Mouse (Mus musculus) layer of hippocampus, adult 18-20 months (tissue): Measurements from ENCODE around the gene Pou3f3. TPM values are rescaled to one million over a fixed set of nuclear protein-coding genes. Genes with fewer than 3 reads are reported as not detected.
A peak's percentile ranks its signal among the peaks of the same experiment; 100 is the strongest.

Experiments used
- DNase-seq, 2 experiments: peaks; one replicate each; pipeline ENCODE4 v3.0.0; 2022; ENCODE audit warnings: low spot score in 2 of 2
- total RNA-seq, 2 experiments: library from RNA; stranded (reverse); gene quantifications; 2 replicates each; pipeline ENCODE4 v1.2.3; 2021

The Pou3f3 gene
- total RNA-seq, 2 experiments from 2014 or later, result 67.0 to 70.0 TPM

DNA sequence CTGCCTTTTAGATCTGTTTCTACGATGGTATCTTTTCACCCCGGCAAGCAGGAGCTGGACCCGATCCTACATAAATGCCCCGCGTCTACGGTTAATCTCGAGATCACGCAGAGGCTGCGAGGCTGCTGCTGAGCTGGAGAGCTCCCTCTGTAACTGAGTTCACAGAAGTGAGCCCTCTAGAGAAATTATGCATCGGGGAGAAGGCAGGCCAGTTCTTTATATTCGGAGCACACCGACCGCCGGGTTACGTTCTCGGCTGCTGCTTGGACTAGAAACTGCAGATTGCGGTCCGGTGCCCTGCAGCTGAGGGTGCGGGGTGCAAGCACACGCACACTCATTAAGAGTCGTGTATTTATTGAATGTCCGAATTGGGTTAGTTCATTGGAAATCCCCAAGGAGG, 1.7 kb upstream of the Pou3f3 start:
- peak in 1 of 2 experiments; percentile 80 for DNase-seq

DNA sequence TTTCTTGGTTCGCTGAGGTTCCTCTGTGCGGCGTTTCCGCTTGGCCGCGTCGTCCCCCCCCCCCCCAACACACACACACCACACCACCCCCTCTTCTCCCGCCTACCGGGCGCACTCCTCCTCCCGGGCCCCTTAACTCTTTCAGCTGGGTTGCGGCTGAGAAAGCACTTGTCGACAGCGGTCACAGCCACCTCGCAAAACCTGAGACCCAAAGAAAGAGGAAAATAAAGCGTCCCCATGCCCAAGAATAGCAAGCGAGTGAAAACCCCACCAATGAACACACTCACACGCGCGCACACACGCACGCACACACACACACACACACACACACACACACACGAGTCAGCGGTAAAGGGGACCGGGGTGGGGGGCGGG, 1.3 kb upstream of the Pou3f3 start:
- peak in 1 of 2 experiments; percentile 74 for DNase-seq

DNA sequence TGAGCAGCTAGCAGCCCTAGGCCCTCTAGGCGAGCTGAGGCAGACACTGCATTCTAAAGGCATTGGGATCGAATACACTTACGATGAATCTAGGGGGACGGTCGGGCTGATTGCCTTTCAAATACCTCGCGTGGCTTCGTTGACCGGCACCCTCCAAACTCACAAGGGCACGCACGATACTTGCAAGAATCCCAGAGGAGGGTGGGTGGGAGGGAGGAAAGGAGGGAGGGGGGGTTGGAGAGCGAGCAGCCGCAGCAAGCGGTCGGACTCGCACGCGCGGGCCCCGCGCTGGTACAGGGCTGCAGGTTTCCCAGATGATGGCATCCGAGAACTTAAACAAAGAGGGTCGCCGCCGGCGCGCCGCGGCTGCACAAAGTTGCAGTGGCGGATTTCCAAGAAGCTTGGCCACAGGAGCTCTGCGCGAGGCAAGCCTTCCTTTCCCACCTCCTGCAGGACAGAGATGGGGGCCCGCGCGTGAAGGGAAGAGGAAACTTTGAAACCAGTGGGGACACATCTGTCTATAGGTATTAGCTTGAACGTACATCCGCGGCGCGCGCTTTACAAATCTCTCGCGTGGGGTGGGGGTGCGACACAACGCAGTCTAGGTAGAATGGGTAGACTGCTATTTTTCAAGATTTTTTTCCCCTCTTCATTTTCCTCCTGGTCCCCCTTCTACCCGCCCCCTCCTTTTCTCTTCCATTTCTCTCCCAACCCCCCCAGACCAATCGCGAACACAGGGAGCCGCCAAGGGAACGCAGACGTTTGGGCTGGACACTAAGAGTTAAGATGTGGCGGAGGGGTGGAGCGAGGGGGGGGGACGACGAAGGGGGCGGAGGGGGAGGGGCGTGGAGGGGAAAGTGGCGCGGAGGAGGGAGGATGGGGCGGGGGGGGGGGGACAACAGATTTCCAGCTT, 647 bp upstream of the Pou3f3 start:
- peak in 1 of 2 experiments; percentile 69 for DNase-seq

DNA sequence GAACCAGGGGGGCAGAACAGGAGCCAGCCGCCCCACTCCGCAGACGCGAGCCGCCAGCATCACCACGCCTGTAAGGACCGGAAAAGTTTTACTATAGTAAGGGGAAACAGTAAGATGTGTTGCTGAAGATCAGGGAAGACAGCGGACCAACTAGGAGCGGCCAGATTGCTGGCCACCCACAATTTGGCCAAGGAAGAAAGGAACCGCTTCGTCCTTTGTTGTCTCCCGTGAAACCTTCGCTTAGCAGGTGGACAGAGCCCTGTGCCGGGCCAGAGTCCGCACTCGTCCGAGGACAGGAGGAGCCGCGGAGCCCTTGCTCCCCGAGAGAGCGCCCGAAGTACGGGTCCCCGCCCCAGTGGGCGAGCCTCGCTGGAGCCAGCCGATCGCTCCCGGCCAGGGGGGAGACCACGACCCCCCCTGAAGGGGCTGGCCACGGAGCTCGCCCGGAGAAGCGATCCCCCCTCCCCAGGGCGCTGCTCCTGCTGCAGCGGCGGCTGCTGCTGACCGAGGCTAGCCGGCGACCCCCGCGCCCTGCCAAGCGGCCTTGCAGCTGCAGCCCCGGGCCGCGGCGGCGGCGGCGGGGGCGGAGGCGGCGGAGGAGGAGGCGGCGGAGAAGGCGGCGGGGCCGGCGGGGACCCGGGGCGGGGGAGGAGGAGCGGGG, 933 bp downstream of the Pou3f3 start:
- peak in 1 of 2 experiments; percentile 53 for DNase-seq

GRCm38 (mm10) chr1:42697321-42697755, 1.8 kb downstream of the Pou3f3 start:
- DNase-seq, result no peak

DNA sequence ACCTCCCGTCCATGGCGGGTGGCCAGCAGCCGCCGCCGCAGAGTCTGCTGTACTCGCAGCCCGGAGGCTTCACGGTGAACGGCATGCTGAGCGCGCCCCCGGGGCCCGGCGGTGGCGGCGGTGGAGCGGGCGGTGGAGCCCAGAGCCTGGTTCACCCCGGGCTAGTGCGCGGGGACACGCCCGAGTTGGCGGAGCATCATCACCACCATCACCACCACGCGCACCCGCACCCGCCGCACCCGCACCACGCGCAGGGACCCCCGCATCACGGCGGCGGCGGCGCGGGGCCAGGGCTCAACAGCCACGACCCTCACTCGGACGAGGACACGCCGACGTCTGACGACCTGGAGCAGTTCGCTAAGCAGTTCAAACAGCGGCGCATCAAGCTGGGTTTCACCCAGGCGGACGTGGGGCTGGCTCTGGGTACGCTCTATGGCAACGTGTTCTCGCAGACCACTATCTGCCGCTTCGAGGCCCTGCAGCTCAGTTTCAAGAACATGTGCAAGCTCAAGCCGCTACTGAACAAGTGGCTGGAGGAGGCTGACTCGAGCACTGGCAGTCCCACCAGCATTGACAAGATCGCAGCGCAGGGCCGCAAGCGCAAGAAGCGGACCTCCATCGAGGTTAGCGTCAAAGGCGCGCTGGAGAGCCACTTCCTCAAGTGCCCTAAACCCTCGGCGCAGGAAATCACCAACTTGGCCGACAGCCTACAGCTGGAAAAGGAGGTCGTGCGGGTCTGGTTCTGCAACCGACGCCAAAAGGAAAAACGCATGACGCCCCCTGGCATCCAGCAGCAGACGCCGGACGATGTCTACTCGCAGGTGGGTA, 2.4 kb downstream of the Pou3f3 start:
- DNase-seq, result peak in 1 of 2 experiments; percentile 68

DNA sequence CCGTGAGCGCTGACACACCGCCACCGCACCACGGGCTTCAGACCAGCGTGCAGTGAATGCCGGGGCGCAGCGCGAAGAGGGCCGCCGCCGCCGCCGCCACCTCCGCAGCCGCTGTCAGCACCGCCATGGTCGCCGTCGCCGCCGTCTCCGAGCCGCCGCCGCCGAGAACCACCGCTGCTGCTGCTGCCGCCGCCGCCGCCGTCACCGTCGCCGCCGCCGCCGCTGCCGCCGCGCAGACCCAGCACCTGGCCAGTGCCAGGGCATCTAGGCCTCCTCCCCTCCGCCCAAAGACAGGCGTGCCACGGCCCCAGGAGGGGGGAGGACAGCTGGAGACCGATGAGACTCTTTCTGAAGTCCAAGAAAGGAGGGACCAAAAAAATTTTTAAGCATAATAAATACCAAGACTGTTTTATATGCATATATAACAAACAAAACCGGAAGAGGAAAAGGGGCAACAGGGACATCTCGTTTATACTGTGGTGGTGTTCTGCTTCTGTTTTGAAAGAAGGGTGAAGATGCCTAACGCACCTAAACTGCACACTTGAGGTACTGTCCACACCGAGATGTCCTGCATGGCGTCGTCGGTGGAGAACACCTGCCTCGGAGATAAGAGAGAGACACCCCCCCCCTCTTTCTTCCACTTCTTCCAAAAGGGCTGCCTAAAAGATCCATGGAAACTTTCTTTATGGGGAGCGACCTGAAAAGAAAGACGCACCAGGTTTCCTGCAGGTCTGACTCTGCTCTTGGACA, 3.2 kb downstream of the Pou3f3 start:
- no peak for DNase-seq

GRCm38 (mm10) chr1:42699471-42699871, 3.9 kb downstream of the Pou3f3 start:
- no peak for DNase-seq

GRCm38 (mm10) chr1:42700171-42700570, 4.6 kb downstream of the Pou3f3 start:
- no peak for DNase-seq

GRCm38 (mm10) chr1:42700815-42701214, 5.2 kb downstream of the Pou3f3 start:
- no peak for DNase-seq

DNA sequence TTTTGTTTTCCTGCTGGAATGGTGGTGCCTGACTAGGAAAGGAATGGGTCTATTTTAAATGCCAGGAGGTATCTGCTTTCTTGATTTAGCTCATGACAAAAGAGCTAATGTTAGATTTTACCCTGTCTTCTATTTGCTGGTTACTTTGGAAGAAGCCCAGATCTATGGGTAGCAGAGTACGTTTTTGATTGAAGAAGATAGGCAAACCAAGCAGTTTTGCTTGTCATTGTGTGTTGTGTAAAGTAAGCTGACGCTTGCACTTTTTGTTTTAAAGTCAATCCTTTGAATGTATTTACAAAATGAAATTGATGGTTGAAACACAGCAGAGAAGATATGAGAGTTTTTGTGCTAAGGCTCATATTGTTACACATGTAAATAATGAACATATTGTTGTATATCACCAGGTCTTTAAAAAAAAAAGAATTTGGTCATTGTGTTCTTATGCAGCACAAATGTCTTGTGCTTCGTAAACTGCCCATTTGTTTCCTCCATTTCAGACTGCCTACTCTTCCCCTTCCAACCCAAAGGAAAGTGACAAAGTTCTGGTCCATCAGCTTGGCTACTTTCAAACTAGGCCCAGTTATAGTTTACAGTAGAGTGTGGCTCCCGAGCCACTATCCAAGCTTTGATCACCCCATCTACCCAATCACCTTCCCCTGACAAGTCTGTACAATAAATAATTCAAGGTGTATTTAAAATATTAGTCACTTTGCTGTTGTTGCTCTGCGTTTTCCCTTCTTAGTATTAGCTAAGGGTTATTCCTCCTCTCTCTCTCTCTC, 6.5 kb downstream of the Pou3f3 start:
- no peak for DNase-seq

DNA sequence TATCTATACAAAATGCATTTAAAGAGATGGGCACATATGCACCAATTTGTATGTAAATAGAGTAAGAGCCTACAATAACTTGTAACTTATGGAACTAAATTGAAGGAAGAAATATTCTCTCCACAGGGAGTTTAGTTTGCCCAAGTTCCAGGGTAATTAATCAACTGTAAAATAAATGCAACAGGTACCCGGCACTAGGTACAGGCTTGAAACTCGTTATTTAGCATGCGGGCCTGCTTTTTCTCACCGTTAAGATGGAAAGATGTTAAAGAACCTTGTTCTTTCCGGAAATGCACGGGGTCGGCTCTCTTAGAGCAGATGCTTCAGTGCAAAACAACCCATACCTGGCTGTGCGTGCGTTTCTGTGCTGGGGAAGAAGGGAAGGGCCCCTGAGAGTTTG, 7.4 kb downstream of the Pou3f3 start:
- no peak for DNase-seq

DNA sequence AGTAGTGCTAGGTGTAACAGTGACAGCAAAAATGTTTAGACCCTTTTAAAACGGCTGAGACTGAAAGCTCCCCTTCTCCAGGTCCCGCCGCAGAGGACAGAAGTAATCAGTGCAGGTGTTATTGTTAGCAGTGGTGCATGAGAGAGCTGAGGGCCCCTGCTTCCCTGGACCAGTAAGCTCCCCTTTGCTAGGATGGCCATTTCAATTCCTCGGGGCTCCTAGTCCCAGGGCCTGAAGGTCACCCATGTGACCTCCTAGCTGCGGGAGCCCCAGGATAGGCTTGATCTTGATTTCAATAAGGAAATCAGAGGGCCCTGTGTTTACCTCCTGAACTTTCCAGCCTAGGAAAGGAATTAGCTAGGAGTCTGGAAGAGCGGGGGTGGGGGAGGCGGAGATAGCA, 7.9 kb downstream of the Pou3f3 start:
- DNase-seq, result no peak

DNA sequence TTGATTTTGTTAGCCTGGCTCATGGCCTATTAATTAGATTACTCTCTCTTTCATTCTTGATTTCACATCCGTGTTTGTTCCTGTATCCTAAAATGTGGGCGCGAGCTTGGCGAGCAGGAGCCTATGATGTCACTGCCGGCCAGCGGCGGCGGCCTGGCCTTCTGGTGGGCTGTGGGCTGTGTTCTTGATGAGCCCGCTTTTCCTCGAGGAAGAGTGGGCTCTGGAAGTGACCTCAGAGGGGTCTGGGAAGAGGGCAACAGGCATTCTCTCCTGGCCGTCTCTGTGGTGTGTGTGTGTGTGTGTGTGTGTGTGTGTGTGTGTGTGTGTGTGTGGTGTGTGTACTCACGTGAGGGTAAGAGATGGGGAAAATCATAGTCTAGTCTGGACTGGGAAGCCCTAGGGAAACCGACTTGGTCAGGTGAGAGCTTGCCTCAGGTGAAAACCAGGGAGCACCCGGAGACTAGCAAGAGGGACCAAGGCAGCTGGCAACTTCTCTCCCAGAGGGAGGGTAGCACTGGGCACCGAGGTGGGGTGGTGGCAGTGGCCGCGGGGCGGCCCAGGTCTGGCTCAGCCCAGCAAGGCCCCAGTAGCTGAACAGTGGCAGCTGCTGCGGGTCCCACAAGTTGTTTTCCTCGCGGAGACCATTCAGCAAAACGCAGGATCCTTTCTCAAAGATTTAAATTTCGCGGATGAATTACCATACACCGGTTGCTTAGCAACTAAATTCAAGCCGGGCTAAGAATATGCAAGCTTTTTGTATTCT, 8.5 kb downstream of the Pou3f3 start:
- no peak for DNase-seq

DNA sequence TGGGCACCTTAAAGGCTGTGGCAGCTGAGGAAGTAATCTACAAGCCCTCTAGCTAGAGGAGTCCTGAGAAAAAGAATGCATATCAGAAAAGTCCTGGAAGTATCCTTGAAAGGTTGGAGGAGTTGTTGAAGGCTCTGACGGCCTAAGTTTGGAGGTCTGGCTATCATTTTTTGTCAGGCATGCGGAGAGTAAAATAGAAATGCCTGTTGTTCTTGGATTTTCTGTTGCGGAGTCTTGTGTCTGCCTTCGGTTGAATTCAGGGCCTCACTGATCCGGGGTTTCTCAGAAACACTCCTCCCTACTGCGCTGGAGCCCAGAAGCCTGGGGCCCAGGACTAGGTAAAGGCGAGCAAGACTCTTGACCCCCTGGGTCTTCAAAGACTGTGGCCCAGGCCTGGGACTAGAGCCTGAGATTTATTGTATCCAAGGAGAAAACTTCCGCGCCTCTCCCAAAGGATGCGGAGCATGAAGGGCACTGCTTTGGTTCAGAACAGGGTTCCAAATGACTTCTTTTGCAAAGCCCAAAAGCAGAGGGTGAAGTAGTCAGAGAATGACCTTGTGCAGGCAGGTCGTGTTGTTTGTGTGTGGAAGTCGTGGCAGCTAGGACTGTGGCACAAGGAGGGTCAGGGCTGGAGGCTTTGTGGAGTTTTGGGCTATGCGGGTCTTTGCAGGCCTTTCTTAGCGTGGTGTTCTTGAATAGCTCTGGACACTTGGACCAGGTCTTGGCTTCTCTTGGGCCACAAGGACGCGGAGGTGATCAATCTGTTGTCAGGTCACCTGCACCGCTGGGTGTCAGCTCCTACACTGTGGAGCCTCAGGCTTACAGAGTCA, 9.6 kb downstream of the Pou3f3 start:
- no peak for DNase-seq

DNA sequence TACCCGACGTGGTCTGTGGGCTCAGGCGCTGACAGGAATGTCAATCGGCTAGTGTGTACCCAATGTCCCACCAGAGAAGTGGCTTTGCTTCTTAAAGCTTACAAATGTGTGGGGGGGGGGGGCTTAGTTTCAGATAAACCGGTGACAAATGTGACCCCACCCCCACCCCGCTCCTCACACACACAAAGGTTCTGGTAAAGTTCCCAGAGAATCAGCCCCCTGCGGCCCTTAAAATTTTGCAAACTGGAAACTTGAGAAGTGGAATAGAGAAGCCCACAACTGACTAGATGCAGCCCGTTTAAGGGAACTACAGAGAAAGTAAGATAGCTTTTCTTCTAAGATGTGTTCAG, 10.2 kb downstream of the Pou3f3 start:
- no peak for DNase-seq

DNA sequence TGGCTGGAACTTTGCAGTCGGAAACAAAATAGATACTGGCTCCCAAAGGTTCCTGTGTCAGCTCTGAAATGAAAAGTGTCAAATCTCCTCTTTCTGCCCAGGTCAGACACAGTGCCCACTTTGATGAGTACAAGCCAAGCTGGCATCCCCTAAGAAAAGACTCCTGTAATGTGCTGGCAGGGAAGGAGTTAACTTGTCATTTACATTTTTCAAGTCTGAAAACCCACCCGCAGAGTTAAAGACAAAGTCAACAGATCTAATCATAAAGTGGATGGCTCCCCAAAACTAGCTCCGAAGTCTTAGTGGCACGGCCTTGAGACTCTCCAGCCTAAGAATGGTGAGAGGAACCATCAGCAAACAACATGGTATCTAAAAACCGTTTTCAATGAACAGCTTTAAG, 11.6 kb downstream of the Pou3f3 start:
- no peak for DNase-seq

DNA sequence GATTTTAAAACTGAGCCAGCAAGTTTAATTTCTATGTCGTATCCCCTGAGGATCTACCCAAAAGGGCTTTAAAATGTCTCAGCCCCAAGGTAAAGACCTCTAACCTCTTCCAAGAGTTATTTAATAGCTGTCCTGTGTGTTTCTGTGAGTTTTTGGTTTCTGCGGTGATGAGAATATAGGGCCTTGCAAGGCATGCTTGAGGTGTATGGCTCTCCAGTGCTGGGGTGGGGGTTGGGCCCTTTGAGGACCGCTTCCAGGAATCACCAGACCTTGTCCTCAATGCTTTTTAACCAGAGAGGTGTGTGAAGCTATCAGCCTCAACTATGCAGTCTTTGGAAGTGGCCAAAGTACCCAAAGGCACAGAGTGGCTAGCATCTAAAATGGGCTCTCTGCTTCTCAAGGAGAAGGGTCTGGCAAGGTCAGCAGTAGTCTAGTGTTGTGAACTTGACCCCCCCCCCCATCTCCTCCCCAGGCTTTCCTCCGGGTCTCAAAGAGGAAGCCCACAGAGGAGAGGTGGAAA, 12.1 kb downstream of the Pou3f3 start:
- DNase-seq, result no peak
